Mouse (Mus musculus) skeletal muscle tissue, adult 2 months (tissue): Measurements from ENCODE around the gene Cacna1a.
"Not testable (repeated sequence)": the region's sequence is repeated elsewhere in the genome, so short reads cannot be mapped to it uniquely, and the experiment has no call there.

Source experiments
- DNase-seq: peaks from one replicate; pipeline ENCODE4 v3.0.0-alpha.2; 2012; ENCODE audit warnings: low read depth, low spot score

The Cacna1a gene

GRCm38 (mm10) chr8:84474456-84474855, 86.2 kb downstream of the Cacna1a start:
- no peak for DNase-seq

DNA sequence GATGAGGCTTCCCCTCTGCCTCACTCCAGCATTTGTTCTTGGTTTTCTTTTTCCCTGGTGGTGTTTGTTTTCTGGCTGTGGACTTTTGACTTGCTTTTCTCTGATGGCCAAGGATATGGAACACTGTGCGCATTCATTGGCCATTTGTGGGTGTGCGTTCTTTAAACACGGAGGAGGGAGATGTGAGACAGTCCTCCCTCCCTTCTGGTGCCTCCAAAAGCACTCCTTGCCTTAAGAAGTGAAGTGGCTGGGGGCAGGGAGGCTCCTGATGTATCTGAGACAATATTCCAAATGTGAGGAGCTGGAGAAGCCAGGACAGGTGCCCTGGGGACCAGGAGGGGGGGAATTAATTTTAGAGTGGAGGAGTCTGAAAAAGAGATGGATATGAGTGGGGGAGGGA, 89.1 kb downstream of the Cacna1a start:
- DNase-seq, result no peak

GRCm38 (mm10) chr8:84483004-84483403, 94.8 kb downstream of the Cacna1a start:
- no peak for DNase-seq

- no peak for DNase-seq
Measured at GRCm38 (mm10) chr8:84485366-84485765, 97.1 kb downstream of the Cacna1a start.

DNA sequence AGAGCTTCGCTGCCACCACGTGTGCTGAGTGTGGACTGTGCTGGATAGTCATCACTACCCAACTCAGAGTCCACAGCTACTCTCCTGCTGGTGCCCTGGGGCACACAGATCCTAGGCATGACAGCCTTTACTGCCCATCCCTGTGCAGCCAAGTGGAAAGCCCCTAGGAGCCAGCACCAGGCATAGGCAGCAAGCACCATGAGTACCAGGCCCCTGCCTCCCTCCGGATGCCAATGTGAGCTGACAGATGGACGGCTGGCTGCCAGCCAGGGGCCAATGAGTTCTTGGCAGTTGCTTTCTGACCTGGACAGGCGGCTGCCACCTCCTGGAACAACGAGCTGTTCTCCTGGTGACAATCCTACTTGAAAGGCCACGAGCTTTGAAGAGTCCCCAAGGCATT, 97.6 kb downstream of the Cacna1a start:
- DNase-seq, result peak; percentile 24

GRCm38 (mm10) chr8:84489223-84489622, 101.0 kb downstream of the Cacna1a start:
- DNase-seq, result no peak

DNA sequence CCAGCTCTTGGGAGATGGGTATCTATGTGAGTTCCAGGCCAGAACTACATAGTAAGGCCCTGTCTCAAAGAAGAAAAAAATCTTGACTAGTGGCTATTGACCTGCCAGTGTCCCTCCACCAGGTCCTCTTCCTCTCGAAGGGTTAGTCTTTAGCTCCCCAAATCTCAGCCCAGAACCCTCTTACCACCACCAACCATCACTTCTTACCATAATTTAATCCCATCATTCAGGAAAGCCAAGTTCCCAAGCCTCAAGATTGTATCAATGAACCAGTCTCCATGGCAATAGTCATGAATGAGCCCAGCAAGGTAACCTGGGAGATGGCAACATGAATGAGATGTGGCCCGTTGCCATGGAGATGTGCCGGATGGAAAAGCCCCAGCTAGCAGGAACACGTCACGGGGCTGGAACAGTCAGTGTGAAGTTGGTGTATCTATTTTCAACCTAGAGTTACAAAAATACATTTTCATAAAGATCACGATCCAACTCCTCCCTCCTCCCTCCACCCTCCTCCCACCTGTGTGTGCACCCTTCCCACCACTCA, 106.4 kb downstream of the Cacna1a start:
- no peak for DNase-seq

GRCm38 (mm10) chr8:84501181-84501580, 112.9 kb downstream of the Cacna1a start:
- no peak for DNase-seq

GRCm38 (mm10) chr8:84501671-84502308, 113.5 kb downstream of the Cacna1a start:
- DNase-seq, result peak; percentile 89

DNA sequence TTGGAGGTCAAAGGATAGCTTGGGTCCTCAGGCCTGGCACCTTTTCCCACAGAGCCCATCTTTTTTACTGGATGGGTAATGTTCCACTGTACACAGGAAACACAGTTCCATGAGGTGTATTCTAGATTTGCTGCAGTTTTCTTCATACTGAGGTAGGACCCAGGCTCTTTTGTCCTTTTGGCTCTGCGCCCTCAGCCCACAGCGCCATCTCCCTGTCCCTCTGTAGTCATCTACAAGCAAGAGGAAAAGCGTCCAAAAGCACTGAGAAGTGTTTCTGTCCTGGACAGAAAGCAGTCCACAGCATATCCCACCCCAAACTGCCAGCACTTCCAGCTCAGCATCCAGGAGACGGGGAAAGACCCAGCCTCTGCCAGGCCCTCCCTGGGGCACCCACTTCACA, 114.4 kb downstream of the Cacna1a start:
- DNase-seq, result no peak

- DNase-seq, result no peak
Measured at GRCm38 (mm10) chr8:84507220-84507619, 119.0 kb downstream of the Cacna1a start.

DNA sequence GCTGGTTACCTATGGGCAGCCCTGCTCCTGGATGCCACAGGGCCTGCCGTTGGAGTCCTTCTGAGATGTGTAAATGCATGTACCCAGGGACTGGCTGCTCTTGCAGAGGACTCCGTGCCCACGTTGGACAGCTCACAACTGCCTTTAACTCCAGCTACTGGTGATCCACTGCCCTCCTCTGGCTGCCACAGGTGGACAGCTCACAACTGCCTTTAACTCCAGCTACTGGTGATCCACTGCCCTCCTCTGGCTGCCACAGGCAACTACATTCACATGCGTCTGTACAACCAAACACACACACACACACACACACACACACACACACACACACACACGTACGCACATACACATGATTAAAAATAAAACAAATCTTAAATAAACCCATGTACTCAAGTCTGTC, 121.5 kb downstream of the Cacna1a start:
- DNase-seq, result not testable (repeated sequence)

GRCm38 (mm10) chr8:84511621-84512020, 123.4 kb downstream of the Cacna1a start:
- no peak for DNase-seq

GRCm38 (mm10) chr8:84513765-84514164, 125.5 kb downstream of the Cacna1a start:
- no peak for DNase-seq

DNA sequence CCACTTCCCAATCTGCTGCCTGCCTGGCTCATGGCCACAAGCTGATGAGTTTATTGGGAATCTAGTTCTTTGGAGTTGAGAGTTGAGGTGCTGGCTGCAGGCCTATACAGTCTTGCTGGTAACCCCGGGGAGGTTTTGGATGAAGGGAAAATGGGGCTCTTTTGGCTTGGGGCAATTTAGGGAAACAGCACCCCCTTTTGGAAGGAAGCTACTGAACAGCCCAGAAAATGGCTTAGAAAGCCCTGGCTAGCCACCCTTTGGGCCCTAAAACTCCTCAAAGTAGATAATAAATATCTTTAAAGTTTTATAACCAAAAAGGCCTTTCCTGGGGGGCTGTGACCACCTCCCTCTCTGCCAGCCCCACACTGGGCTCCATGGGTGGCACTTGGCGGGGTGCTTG, 129.9 kb downstream of the Cacna1a start:
- DNase-seq, result no peak

DNA sequence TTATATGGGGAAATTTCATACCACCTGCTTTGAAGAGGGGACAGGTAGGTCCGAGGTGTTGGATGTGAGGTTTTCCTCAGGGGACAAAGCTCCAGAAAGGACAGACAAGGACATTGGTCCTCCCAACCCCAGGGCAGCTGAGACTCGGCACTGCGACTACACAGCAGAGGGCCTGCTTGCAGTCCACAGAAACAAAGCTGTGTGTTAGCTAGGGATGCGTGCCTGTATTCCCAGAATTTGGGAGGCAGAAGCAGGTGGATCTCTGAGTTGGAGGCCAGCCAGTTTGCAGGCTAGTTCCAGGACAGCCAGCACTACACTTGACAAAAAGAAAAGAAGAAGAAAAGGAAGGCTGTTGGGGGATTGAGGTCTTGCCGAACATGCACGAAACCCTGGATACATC, 130.5 kb downstream of the Cacna1a start:
- DNase-seq, result no peak

DNA sequence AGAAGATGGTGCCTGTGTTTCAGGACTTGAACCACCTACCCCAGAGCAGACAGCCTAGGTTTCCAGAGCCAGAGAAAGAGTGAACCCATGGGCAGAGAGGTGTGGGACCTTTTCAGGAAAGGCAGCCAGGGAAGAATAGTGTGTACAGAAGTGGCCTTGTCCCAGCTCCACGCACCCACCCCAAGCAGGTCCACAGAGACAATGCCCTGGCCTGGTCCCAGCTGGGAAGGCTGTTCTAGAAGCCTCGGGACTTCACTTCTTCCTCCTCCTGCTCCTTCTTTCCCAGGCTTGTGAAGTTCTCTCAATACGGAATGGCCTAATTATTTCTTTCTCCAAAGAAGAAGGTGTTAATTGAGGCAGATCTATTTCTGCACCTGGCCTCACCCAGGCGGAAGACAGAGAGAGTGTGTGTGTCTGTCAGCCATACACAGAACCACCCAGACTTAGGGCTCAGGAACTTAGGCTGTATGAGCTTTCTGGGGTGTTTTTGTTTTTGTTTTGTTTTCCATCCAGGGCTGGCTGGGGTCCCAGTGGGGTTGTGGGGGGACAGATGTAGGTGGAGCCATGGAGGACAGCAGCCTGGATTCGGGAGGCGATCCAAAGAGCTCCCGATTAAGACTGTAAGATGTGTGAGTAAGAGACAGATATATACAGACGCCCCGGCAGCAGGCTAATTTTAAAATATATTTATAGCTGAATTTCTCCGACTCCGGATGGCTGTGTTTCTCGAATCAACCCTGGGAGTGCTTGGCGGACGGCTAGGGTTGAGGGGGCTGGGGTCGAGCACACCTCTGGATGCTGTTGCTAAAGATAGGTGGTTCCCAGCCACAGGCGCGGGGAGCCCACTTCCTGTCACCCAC, 131.8 kb downstream of the Cacna1a start:
- no peak for DNase-seq

- DNase-seq, result no peak
Measured at GRCm38 (mm10) chr8:84520999-84521398, 132.8 kb downstream of the Cacna1a start.

DNA sequence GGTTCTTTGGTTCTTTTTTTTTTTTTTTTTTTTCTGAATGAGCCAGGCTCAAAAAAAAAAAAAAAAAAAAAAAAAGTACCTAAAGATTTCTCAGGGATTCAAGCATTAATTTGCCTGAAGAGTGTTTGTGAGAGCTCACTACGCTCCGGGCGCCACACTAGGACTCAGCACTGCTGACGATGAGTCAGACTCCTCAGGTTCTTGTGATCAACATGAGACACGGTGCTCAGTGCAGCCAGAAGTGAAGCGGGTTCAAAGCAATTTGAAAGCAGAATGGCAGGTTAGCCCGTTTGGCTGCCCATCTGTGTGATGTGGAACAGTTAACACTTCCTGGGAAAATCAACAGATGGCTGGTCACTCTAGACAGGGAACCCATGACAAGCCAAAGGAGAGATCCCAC, 139.8 kb downstream of the Cacna1a start:
- no peak for DNase-seq

DNA sequence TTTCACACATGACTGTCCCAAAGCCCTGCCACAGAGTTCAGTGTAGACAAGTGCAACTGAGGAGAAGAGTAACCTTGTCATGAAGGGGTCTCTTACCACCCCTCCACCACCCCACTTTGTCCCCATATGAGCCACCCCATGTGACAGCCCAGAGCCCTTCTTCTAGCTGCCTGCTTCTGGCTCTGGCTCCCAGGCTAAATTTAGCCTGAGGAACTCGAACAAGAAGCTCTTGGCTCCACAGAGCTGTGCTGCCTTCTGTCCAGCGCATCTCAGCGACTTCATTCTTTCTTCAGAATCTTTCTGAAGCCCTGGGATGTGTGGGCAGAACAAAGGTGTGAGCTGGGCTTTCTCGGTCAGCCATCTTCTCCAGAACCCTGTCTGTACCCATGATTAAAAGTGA, 141.3 kb downstream of the Cacna1a start:
- no peak for DNase-seq

- no peak for DNase-seq
Measured at GRCm38 (mm10) chr8:84532725-84533124, 144.5 kb downstream of the Cacna1a start.

DNA sequence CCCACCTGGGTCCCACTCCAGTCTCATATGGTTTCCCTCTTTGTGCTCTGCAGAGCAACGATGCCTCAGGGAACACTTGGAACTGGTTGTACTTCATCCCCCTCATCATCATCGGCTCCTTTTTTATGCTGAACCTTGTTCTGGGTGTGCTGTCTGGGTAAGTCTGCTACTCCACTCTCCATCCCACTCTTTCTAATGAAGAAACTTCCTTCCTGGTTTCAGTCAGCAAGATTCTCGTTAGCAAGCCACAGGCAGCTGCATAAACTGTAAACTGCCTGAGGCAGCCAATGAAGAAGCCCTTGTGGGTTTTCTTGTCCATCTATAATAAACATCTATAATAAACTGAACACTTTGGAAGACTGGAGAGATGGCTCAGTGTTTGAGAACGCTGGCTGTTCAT, 145.1 kb downstream of the Cacna1a start:
- DNase-seq, result no peak

GRCm38 (mm10) chr8:84536917-84537316, 148.7 kb downstream of the Cacna1a start:
- DNase-seq, result no peak
